Mouse (Mus musculus) intestine, embryonic 14.5 days (tissue): ENCODE measurements around the gene Fam118b. TPM values are rescaled to one million over a fixed set of nuclear protein-coding genes. Genes with fewer than 3 reads are reported as not detected.

Experiments
- ATAC-seq: fragments of 200-750 bp; cut with Nextera tagmentation; replicated peaks from 2 replicates; pipeline ENCODE4 v1.8.0; 2017; ENCODE audit warnings: low read depth, moderate number of reproducible peaks, moderate TSS enrichment, moderate library complexity; ENCODE audit not compliant: low FRiP score, low TSS enrichment
- DNase-seq: peaks from one replicate; pipeline ENCODE4 v3.0.0-alpha.2; 2018; ENCODE audit warnings: low spot score
- H3K27ac ChIP-seq: fragments of 300-500 bp; sonication (generic); 2 replicates; pipeline ENCODE4 v1.5.1; 2014; ENCODE audit warnings: low read depth, mild to moderate bottlenecking, control low read depth
- H3K27me3 ChIP-seq: fragments of 300-500 bp; sonication (generic); replicated peaks from 2 replicates; pipeline ENCODE4 v1.6.1; 2014; ENCODE audit warnings: low read length, control low read depth; ENCODE audit not compliant: control insufficient read depth, insufficient read depth
- H3K36me3 ChIP-seq: fragments of 300-500 bp; sonication (generic); 2 replicates; pipeline ENCODE4 v1.6.1; 2014; ENCODE audit warnings: low read length, control low read depth; ENCODE audit not compliant: control insufficient read depth, insufficient read depth
- H3K4me1 ChIP-seq: fragments of 300-500 bp; sonication (generic); replicated peaks from 2 replicates; pipeline ENCODE4 v1.6.1; 2014; ENCODE audit warnings: low read length, control low read depth, mixed read lengths; ENCODE audit not compliant: control insufficient read depth, insufficient read depth
- H3K4me2 ChIP-seq: fragments of 300-500 bp; sonication (generic); 2 replicates; pipeline ENCODE4 v1.6.1; 2014; ENCODE audit warnings: low read length
- H3K4me3 ChIP-seq: fragments of 300-500 bp; sonication (generic); 2 replicates; pipeline ENCODE4 v1.5.1; 2014; ENCODE audit warnings: low read depth, low read length, control low read depth, mixed read lengths
- H3K9ac ChIP-seq: fragments of 300-500 bp; sonication (generic); 2 replicates; pipeline ENCODE4 v1.6.1; 2014; ENCODE audit warnings: mild to moderate bottlenecking, low read length
- H3K9me3 ChIP-seq: fragments of 300-500 bp; sonication (generic); 2 replicates; pipeline ENCODE4 v1.6.1; 2016; ENCODE audit warnings: low read length, control low read depth; ENCODE audit not compliant: control insufficient read depth
- WGBS: fragments of 180-500 bp; shearing (Covaris S2); extraction: QIAGEN DNeasy Blood & Tissue Kit; methylation state at CpG from one replicate; pipeline ENCODE4 v1.1.7; 2014; 5-methylcytosine and 5-hydroxymethylcytosine counted together
- polyA plus RNA-seq: library from polyadenylated mRNA; unstranded; fragments of >200 nt; fragmentation: Nextera tagmentation; extraction: Ambion mirVana; gene quantifications from 2 replicates; pipeline ENCODE4 v1.2.1, GENCODE M21; 2014

Fam118b gene
- 43.1 and 43.2 TPM in 2 replicates for polyA plus RNA-seq

DNA sequence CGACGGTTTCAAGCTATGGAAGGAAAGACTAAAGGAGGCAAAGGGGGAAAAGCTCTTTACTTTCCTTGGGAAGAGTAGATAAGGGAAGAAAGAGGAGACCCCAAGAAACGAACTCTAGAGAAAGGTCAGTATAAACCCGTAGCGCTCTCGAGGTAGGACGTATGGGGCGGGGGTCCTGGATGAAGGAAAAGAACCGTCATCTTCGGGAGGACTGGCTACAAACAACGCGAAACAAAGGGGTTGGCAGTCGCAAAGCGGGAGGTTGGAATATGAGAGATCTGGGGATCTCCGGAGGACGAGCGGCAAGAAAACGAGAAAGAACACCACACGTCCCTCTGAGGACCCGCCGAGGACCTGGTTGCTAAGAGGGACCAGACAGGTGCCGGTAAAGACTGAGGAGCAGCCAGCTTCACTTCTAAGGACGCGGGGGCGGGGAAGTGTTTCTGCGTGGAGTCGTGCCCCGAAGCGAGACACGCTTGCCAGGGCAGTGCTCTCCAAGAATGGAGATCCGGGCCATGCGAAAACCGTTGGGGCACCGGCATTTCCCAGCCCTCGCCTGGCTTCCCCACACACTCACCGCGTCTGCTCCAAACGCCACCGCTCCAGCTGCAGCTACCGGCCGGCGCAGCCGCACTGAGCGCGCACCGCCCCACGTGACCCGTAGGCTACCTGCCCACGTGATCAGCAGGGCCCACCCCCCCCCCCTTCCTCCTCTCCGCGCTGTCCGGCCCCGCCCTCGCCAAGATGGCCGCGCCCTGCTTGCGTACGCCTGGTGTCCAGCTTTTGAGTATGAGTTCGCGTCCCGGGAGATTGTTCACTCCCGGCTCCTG, at the start of gene Fam118b, which contains the start of gene Rpusd4:
Gene Fam118b, minus strand, starts transcription at position 660 of the 830 bp plus-strand sequence.
Gene Rpusd4, plus strand, starts transcription at position 720 of the 830 bp plus-strand sequence.
- Histone ChIP-seq H3K4me2 (peak within 1 kb of the TSS; percentile 85), H3K27me3 (no peaks in the 10 kb centered on the region), H3K9me3 (no peaks in the 10 kb centered on the region), H3K4me1 (peaks cover 8% of the 10 kb centered on the region), H3K36me3 (peaks cover 18% of the 10 kb centered on the region), H3K4me3 (peak within 1 kb of the TSS; percentile 80), H3K9ac (peak within 1 kb of the TSS; percentile 71), H3K27ac (peak within 1 kb of the TSS; percentile 49)
- DNase-seq (peak; percentile 92), ATAC-seq (peak; percentile 92)
- under 1% methylated on average over 62 of the region's 62 CpGs for WGBS

- Histone ChIP-seq H3K27me3 (no peaks in the 10 kb centered on the region), H3K27ac (no peak overlapping the region), H3K4me3 (no peak overlapping the region), H3K9me3 (no peaks in the 10 kb centered on the region), H3K4me1 (peaks cover 15% of the 10 kb centered on the region), H3K9ac (no peak overlapping the region), H3K4me2 (no peak overlapping the region), H3K36me3 (no peaks in the 10 kb centered on the region)
- DNase-seq: no peak
- WGBS: 41% methylated on average over 3 of the region's 3 CpGs
- ATAC-seq: no peak
Measured at GRCm38 (mm10) chr9:35316771-35317211, 49.2 kb upstream of the Fam118b start.

DNA sequence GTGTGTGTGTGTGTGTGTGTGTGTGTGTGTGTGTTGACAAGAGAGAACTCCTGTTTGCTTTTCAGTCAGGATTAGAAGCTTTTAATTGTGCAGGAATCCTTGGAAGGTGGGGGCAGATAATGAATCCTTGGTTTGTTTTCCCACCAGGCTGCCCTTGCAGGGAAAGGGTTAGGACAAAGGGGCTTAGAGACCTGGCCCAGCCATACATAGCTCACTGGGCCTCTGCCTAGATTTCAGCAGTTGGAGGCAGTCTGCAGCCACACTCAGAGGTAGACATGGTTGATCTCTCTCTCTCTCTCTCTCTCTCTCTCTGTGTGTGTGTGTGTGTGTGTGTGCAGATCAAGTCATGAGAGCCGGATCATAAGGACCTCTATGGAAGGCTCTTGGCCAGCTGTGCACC, 46.6 kb upstream of the Fam118b start:
- H3K9ac ChIP-seq: no peak overlapping the region
- H3K4me2 ChIP-seq: no peak overlapping the region
- peaks cover 15% of the 10 kb centered on the region for H3K4me1 ChIP-seq
- DNase-seq (no peak), ATAC-seq (no peak)
- H3K9me3 ChIP-seq: no peaks in the 10 kb centered on the region
- H3K36me3 ChIP-seq: no peaks in the 10 kb centered on the region
- 69% methylated on average over 1 of the region's 1 CpGs for WGBS
- H3K27ac ChIP-seq: no peak overlapping the region
- H3K27me3 ChIP-seq: no peaks in the 10 kb centered on the region
- H3K4me3 ChIP-seq: no peak overlapping the region

DNA sequence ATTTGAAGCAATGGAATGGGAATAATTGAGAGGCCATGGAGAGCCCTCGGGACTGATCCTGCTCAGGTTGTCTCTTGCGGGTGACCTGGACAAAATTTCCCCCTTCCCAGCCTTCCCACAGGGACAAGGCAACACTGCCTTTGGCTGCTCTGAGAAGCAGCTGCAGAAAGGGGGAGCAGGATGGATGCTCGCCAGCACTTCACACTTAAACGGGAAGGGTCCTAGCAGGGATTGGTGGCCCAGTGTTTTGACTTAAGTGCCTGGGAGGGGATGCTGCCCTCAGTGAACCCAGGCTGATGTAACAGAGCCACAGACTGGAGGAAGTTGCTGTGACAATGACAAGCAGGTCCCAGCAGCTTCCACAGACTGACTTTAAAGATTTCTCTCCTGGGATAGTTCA, 46.0 kb upstream of the Fam118b start:
- Histone ChIP-seq H3K4me2 (no peak overlapping the region), H3K36me3 (no peaks in the 10 kb centered on the region), H3K9me3 (no peaks in the 10 kb centered on the region), H3K4me1 (peaks cover 12% of the 10 kb centered on the region), H3K27ac (peak overlapping the region; percentile 51; the same call in 1 of the 2 replicates), H3K9ac (no peak overlapping the region), H3K4me3 (no peak overlapping the region), H3K27me3 (no peaks in the 10 kb centered on the region)
- DNase-seq: no peak
- 35% methylated on average over 4 of the region's 4 CpGs for WGBS
- ATAC-seq: no peak

DNA sequence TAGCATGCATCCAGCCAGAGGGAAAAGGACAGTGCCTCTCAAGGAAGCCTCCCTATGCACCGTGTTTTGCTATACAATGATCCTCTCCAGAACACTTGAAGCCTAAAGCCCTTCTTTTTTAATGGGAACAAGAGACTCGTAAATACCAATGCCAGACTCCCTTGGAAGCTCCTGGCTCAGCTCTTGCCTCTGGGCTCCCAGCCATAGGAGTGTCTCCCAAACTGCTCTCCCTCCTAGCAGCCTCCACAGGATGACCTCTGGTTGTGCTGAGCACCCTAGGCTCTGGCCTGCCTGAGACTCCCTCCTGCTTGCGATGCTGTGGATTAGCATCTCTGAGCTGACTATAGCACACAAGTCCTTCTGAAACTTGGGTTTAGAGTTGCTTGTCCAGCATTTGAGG, 44.9 kb upstream of the Fam118b start:
- ATAC-seq: peak; percentile 58; the same call in 1 of the 2 replicates

GRCm38 (mm10) chr9:35310377-35310776, 42.8 kb upstream of the Fam118b start:
- no peaks in the 10 kb centered on the region for H3K27me3 ChIP-seq
- H3K4me1 ChIP-seq: peaks cover 2% of the 10 kb centered on the region; the same call in 1 of the 2 replicates
- H3K27ac ChIP-seq: no peak overlapping the region
- no peaks in the 10 kb centered on the region for H3K9me3 ChIP-seq
- no peak overlapping the region for H3K4me2 ChIP-seq
- no peak for ATAC-seq
- WGBS: 81% methylated on average over 6 of the region's 6 CpGs
- H3K36me3 ChIP-seq: no peaks in the 10 kb centered on the region
- no peak for DNase-seq
- no peak overlapping the region for H3K4me3 ChIP-seq
- no peak overlapping the region for H3K9ac ChIP-seq

More for the DNA sequence above, 44.9 kb upstream of the Fam118b start:
- Histone ChIP-seq H3K4me3 (no peak overlapping the region), H3K36me3 (no peaks in the 10 kb centered on the region), H3K4me2 (no peak overlapping the region), H3K9me3 (no peaks in the 10 kb centered on the region), H3K27me3 (no peaks in the 10 kb centered on the region), H3K9ac (no peak overlapping the region), H3K4me1 (peaks cover 10% of the 10 kb centered on the region), H3K27ac (peak overlapping the region; percentile 51)
- DNase-seq: no peak
- 37% methylated on average over 3 of the region's 3 CpGs for WGBS

- WGBS: 74% methylated on average over 7 of the region's 7 CpGs
- Histone ChIP-seq H3K4me2 (no peak overlapping the region), H3K4me3 (no peak overlapping the region), H3K27ac (no peak overlapping the region), H3K4me1 (no peaks in the 10 kb centered on the region; the same call in 1 of the 2 replicates), H3K9me3 (no peaks in the 10 kb centered on the region), H3K9ac (no peak overlapping the region), H3K36me3 (no peaks in the 10 kb centered on the region), H3K27me3 (no peaks in the 10 kb centered on the region)
- DNase-seq: no peak
- ATAC-seq: no peak
Measured at GRCm38 (mm10) chr9:35307461-35307860, 39.9 kb upstream of the Fam118b start.

- DNase-seq (no peak), ATAC-seq (no peak)
- Histone ChIP-seq H3K4me3 (no peak overlapping the region), H3K27me3 (no peaks in the 10 kb centered on the region), H3K9ac (no peak overlapping the region), H3K36me3 (no peaks in the 10 kb centered on the region), H3K4me2 (no peak overlapping the region), H3K27ac (no peak overlapping the region), H3K9me3 (no peaks in the 10 kb centered on the region), H3K4me1 (no peaks in the 10 kb centered on the region)
- 86% methylated on average over 3 of the region's 3 CpGs for WGBS
Measured at GRCm38 (mm10) chr9:35302172-35302571, 34.6 kb upstream of the Fam118b start.
